Mouse (Mus musculus) adrenal gland, postnatal 36 days (tissue): ENCODE measurements around the gene Nxpe3. TPM values are rescaled to one million over a fixed set of nuclear protein-coding genes. Genes with fewer than 3 reads are reported as not detected.

Source experiments
- DNase-seq, 2 experiments: peaks; one replicate each; pipeline ENCODE4 v3.0.0; 2021; ENCODE audit warnings: mixed read lengths in 1 of 2
- total RNA-seq, 2 experiments: library from RNA; stranded (reverse); gene quantifications; 2 replicates each; pipeline ENCODE4 v1.2.3; 2021

The Nxpe3 gene
- total RNA-seq, 2 experiments from 2014 or later = 0.83 to 1.5 TPM

DNA sequence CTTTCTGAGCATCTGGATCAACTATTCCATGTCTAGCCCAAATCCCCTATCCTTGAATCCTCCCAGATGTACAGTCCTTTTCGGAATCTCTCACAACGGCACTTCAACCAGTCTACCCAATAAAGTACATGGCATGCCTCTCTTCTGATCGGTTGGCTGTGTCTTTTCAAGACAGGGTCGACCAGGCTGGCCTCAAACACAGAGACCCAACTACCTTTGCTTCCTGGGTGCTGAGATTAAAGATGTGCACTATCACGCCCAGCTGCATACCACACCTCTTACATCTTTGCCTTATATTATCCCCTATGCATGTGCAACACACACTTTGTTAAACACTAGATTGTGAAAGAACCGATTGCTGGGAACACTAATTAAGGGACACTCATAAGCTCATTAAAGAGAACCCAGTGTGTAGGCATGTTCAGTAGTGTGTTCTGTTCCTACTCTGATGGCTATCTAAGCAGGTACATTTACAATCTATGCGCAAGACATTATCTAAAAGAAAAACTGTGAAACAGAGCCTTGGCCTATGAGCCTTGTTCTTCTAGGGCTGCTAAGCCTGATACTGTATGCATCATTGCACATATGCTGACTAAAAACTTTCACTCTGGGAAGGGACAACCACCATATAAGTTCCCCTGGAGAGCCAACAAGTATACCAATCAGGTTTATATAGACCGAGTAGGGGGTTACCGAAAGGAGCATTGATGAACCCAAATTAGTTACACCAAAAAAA is 85.1 kb downstream of the Nxpe3 start:
- no peak for DNase-seq

- no peak for DNase-seq
Observed at GRCm38 (mm10) chr16:55809345-55809744, 85.7 kb downstream of the Nxpe3 start.

- no peak for DNase-seq
Observed at GRCm38 (mm10) chr16:55807505-55807932, 87.6 kb downstream of the Nxpe3 start.

GRCm38 (mm10) chr16:55804799-55805198 is 90.3 kb downstream of the Nxpe3 start:
- no peak for DNase-seq

DNA sequence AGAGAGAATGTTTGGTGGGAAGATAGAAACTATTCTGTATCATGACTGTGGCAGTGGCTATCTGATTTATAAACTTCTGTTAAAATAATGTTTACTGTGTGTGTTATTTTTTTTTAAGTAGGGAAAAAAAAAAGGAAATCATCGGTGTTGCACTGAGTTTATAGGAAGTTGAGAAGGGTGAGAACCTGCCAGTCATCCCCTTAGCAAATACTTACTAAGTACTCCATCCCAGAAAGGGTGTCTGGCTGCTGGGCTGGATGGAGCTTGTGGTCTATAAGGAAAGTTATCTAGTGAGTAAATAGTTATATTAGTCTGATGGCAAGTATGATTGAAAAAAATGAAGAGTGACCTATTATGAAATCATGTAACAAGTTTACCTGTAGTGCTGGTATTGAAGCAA is 93.5 kb downstream of the Nxpe3 start:
- no peak for DNase-seq

DNA sequence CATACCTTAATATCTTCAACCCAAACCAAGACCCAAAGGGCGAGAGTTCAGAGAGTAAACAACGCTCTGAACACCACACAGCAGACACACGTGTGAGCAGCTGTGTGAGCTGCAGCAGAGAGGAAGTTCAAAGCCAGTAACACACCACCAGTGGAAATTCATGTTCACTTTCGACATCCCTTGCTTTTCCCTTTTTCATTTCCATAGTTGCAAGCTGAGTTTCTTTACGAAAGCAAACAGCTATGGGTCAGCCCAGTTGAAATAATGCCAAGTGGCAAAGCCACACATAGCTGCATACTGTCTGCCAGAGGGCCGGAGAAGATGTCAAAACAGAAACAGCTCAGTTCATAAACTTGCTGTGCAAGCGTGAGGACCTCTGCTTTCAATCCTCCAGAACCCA is 96.2 kb downstream of the Nxpe3 start:
- DNase-seq = no peak

DNA sequence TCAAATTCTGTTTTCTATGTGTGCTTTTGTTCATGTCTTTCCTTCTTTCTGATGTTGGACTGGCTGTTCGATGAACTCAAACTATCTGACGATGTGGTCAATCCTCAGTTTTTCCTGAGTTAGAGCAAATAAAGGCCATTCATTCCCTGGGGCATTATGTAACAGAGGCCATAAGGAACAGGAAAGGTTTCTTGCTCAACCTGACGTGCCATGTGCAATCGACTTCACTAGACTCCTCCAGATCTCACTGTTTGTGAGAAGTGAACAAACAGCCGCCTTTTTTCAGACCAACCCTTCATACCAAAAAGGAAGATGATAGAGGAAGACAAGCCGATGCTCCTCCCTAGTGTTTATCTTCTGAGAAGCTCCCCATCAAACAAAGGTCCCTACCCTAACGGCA is 104.8 kb downstream of the Nxpe3 start:
- no peak for DNase-seq

Other genes starting within 250 kb of the Nxpe3 start
- 1 to 10 TPM; 4.6 to 5.6 TPM for gene Nfkbiz, start 56.4 kb downstream of the Nxpe3 start, total RNA-seq
- gene Cep97, start 39.6 kb upstream of the Nxpe3 start, total RNA-seq = 1 to 10 TPM; 8.1 to 8.8 TPM
- gene Rpl24, start 71.0 kb upstream of the Nxpe3 start, total RNA-seq = 100 to 1,000 TPM; 748 to 767 TPM
- gene Zbtb11, start 78.6 kb upstream of the Nxpe3 start, total RNA-seq = 10 to 100 TPM; 22.4 to 23.4 TPM
- 100 to 1,000 TPM; 106 to 123 TPM for gene Pcnp, start 134.5 kb upstream of the Nxpe3 start, total RNA-seq
- gene Trmt10c, start 142.5 kb upstream of the Nxpe3 start, total RNA-seq = 10 to 100 TPM; 21.8 to 24.0 TPM
- 10 to 100 TPM; 21.7 to 22.9 TPM for gene Senp7, start 153.1 kb upstream of the Nxpe3 start, total RNA-seq